Mouse (Mus musculus): Measurements from ENCODE around the gene Olfr329-ps.
A peak's percentile ranks its signal among the peaks of the same experiment; 100 is the strongest.
"Not testable (repeated sequence)": the region's sequence is repeated elsewhere in the genome, so short reads cannot be mapped to it uniquely, and the experiment has no call there.

The Olfr329-ps gene

GRCm38 (mm10) chr11:58546322-58546721, at the start of gene Olfr329-ps:
Gene Olfr329-ps, minus strand, starts transcription at chr11:58546422.
- no peak for DNase-seq (ENCODE audit: extremely low read depth, low read depth)

DNA sequence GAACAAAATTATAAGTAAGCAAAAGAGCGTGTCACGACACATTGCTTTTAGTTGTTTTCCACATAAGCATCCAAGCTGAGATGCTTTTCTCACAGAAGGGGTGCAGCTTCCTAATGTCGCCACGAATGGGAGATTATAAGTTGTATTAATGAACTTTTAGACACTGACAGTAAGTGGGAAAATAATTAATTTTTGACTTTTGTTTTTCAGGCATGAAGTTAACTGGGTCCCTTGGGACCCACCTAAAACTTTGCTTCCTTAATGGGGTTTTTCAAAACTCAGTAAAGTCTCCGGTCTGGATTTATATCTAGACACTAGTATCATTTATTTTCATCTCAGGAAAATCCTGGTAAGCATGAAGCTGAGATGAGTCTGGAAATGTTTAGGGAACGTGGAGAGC, 48.6 kb upstream of the Olfr329-ps start, which contains the start of gene Olfr324:
Gene Olfr324 (plus strand): TSS at position 301 of the 400 bp plus-strand sequence.
- DNase-seq (ENCODE audit: extremely low read depth, low read depth): no peak

DNA sequence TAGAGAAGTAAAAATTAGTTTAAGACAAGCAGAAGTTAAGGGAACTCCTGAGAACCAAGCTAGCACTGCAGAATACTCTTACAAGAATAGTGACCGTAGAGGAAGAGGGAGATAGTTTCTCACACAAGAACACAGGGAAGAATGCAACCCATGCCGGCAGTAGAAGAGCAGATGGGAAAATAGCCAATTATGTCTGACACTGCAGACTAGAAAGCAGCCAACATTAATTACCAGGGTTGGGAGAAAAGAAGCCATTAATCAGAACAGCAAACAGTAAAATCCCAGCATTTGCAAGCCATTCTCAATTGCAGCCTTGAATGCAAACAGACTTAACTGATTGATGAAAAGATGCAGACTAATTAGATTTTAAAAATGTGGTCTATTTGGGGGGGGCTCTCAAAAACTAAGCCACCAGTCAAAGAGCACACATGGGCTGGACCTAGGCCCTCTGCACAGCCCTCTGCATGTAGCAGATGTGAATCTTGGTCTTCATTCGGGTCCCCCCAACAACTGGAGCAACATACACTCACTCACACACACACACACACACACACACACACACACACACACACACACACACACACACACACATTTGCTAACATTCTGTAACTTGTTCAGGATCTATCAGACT, 42.5 kb upstream of the Olfr329-ps start:
- no peak for DNase-seq (ENCODE audit: extremely low read depth, low read depth)

DNA sequence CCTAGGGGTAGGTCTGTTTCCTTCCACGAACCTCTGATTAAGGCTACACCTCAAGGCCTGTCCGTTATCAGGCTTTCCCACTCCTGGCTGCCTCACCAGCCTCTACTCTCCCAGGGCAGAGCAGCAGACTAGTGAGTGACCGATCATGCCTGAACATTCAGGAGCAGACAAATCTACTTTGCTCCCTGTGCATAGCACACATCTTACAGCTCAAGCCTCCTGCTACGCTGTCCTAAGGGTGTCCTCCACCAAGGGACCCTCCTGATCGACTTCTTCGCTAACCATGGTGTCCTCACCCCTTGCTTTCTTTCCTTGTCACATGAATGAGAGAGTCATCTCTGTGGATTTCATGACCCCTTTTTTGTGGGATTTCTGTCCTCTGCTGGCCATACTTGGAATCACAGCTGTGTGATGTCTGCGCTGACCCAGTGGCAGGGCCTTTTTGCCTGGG, 41.7 kb upstream of the Olfr329-ps start:
- DNase-seq (ENCODE audit: extremely low read depth, low read depth): peak; percentile 61

DNA sequence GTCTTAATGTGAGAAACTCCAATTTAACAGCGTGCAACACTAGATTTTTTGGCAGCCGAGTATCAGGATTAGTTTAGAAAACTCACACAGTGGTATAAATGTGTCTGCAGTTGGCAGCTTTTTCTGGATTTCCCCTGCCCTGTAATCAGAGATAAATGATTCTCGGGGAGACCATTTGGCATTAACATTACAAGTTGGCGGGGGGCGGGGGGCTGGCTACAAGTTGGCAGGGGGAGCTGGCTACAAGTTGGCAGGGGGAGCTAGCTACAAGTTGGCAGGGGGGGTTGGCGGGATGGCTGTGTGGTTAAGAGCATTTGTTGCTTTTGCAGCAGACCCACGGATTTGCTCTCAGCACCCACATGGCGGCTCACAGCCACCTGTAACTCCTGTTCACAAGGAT, 32.4 kb upstream of the Olfr329-ps start:
- no peak for DNase-seq (ENCODE audit: extremely low read depth, low read depth)

DNA sequence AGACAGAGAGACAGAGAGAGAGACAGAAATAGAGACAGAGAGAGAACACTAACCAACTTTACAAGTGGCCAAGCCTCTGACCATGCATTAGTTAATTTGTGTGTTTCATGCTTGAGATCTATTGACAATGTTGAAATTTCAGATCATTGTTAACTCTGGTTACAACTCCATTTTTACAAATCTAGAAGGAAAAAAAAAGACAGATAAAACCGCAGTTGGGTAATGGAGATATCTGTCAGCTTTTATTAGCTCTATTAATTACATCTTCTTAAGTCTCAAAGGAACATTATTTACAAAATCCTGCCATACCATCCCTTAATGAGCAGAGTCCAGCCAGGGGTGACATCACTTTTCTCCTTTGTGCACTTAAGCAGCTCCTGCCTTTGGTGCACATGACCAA, 31.2 kb upstream of the Olfr329-ps start, which contains the start of gene Olfr325:
Gene Olfr325 (plus strand): TSS at position 301 of the 400 bp plus-strand sequence.
- DNase-seq (ENCODE audit: extremely low read depth, low read depth): no peak

GRCm38 (mm10) chr11:58570405-58570804, 24.2 kb upstream of the Olfr329-ps start, which contains the start of gene Olfr224:
Gene Olfr224, minus strand, starts transcription at chr11:58570553.
- DNase-seq (ENCODE audit: extremely low read depth, low read depth): no peak

GRCm38 (mm10) chr11:58555536-58555935, 9.3 kb upstream of the Olfr329-ps start, which contains the start of gene Olfr328:
Gene Olfr328, minus strand, starts transcription at chr11:58555636.
- no peak for DNase-seq (ENCODE audit: extremely low read depth, low read depth)

- not testable (repeated sequence) for DNase-seq (ENCODE audit: extremely low read depth, low read depth)
Observed at GRCm38 (mm10) chr11:58534736-58535135, 11.5 kb downstream of the Olfr329-ps start, which contains the start of gene Olfr330. Gene Olfr330, minus strand, starts transcription at chr11:58534836.

- not testable (repeated sequence) for DNase-seq (ENCODE audit: extremely low read depth, low read depth)
Observed at GRCm38 (mm10) chr11:58519756-58520155, 26.5 kb downstream of the Olfr329-ps start.

- DNase-seq (ENCODE audit: extremely low read depth, low read depth): not testable (repeated sequence)
Observed at GRCm38 (mm10) chr11:58518916-58519315, 27.3 kb downstream of the Olfr329-ps start.

DNA sequence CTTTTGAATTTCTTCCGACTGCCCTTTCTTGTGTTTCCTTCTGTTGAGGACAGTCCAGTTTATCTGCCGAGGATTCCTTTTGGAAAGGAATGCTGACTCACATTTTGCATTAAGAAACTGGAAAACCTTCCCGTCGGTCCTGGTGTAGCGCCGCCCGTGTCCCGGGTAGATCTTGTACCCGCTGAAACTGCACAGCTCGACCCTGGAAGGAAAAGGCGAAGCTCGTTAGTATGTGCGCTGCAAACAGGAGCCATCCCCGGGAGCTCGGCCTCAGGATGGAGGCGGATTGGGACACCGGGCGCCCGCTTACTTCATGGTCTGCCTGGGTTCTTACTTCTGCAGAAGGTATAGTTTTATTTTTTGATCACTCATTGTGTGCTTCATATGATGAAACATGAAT, 37.2 kb downstream of the Olfr329-ps start:
- DNase-seq (ENCODE audit: extremely low read depth, low read depth): not testable (repeated sequence)

DNA sequence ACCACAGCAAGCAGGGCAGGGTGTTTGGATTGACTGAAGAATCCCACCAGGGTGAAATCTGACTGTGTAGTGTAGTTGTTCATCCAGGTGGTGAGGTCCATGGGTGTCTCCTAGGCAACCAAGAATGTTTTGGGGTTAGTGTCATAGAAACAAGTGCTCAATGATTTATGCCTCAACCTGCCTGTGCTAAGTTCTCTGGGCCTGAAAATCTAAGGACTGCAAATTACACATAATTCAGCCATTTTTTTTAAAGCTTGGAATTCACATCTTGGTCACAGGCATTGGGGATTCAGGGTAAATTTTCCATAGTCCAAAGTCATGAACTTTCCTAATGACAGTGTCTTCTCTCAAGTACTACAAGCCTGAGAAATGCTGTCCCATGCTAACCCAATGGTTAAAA, 43.8 kb downstream of the Olfr329-ps start, which contains the start of gene Olfr331:
Gene Olfr331 (minus strand): TSS at position 101 of the 400 bp plus-strand sequence.
- DNase-seq (ENCODE audit: extremely low read depth, low read depth): not testable (repeated sequence)

- no peak for DNase-seq (ENCODE audit: extremely low read depth, low read depth)
Observed at GRCm38 (mm10) chr11:58499290-58499689, 46.9 kb downstream of the Olfr329-ps start.

- no peak for DNase-seq (ENCODE audit: extremely low read depth, low read depth)
Observed at GRCm38 (mm10) chr11:58498761-58499160, 47.5 kb downstream of the Olfr329-ps start.

- no peak for DNase-seq (ENCODE audit: extremely low read depth, low read depth)
Observed at GRCm38 (mm10) chr11:58492455-58492854, 53.8 kb downstream of the Olfr329-ps start, which contains the start of gene Olfr332. Gene Olfr332, minus strand, starts transcription at chr11:58492555.

Measured in MEL-GATA-1-ER (cell line).